Mouse (Mus musculus) CH12.LX (cell line): Measurements from ENCODE around the gene Lyve1. TPM values are rescaled to one million over a fixed set of nuclear protein-coding genes. Genes with fewer than 3 reads are reported as not detected.
"Not testable (repeated sequence)": the region's sequence is repeated elsewhere in the genome, so short reads cannot be mapped to it uniquely, and the experiment has no call there.

ENCODE experiments used
- DNase-seq: peaks from one replicate; pipeline ENCODE4 v3.0.0-alpha.2; 2013; ENCODE audit errors: extremely low read depth
- H3K27ac ChIP-seq: 2 replicates; pipeline ENCODE4 v1.5.1; 2012; ENCODE audit warnings: low read depth, mild to moderate bottlenecking, control low read depth, moderate library complexity; ENCODE audit not compliant: insufficient read depth
- H3K27me3 ChIP-seq: replicated peaks from 2 replicates; pipeline ENCODE3; 2012; ENCODE audit warnings: inconsistent platforms
- H3K36me3 ChIP-seq, 2 experiments: replicated peaks in 1 of 2; 2 replicates each; pipeline versions ENCODE3 to v1.6.1; 2012; ENCODE audit warnings: inconsistent platforms in 1 of 2, low read length in 1 of 2, mild to moderate bottlenecking in 1 of 2, mixed read lengths in 1 of 2, moderate library complexity in 1 of 2; ENCODE audit not compliant: control insufficient read depth in 1 of 2, insufficient read depth in 1 of 2
- H3K4me1 ChIP-seq, 2 experiments: 2 replicates each; pipeline ENCODE4 v1.6.1; 2012; ENCODE audit warnings: inconsistent platforms in 1 of 2, moderate library complexity in 1 of 2; ENCODE audit not compliant: insufficient read depth in 2 of 2, control insufficient read depth in 1 of 2
- H3K4me2 ChIP-seq: 2 replicates; pipeline ENCODE4 v1.6.1; 2012; ENCODE audit warnings: low read depth, mild to moderate bottlenecking, control low read depth; ENCODE audit not compliant: poor library complexity, insufficient read depth, severe bottlenecking
- H3K4me3 ChIP-seq, 3 experiments: fragments of 150-350 bp in 1 of 3; sonication (generic) in 1 of 3; replicated peaks in 1 of 3; 2 replicates each; pipeline versions ENCODE3 to v1.5.1; 2011 to 2012; ENCODE audit warnings: low read depth in 2 of 3, low read length in 2 of 3, mild to moderate bottlenecking in 2 of 3, moderate library complexity in 2 of 3, control low read depth in 1 of 3, improper control_type of control experiment in 1 of 3, inconsistent platforms in 1 of 3, mixed read lengths in 1 of 3; ENCODE audit not compliant: poor library complexity in 1 of 3
- H3K79me2 ChIP-seq: replicated peaks from 2 replicates; pipeline ENCODE4 v1.6.1; 2012; ENCODE audit warnings: mild to moderate bottlenecking, moderate library complexity; ENCODE audit not compliant: control insufficient read depth, poor library complexity, insufficient read depth, severe bottlenecking; ENCODE audit errors: extremely low read depth
- H3K9ac ChIP-seq: 2 replicates; pipeline ENCODE4 v1.6.1; 2012; ENCODE audit warnings: low read depth, mild to moderate bottlenecking, control low read depth, moderate library complexity; ENCODE audit not compliant: insufficient read depth
- H3K9me3 ChIP-seq: replicated peaks from 2 replicates; pipeline ENCODE3; 2012; ENCODE audit warnings: low read length, inconsistent platforms, mixed read lengths
- BHLHE40 ChIP-seq: IDR thresholded peaks from 2 replicates; pipeline ENCODE4 v1.6.1; 2011; ENCODE audit warnings: mild to moderate bottlenecking, low read depth, low read length, improper control_type of control experiment
- CHD1 ChIP-seq: IDR thresholded peaks from 2 replicates; pipeline ENCODE4 v1.6.1; 2012; ENCODE audit warnings: low read depth, low read length, improper control_type of control experiment, inconsistent platforms
- CHD2 ChIP-seq: IDR thresholded peaks from 2 replicates; pipeline ENCODE4 v1.6.1; 2011; ENCODE audit warnings: low read length, improper control_type of control experiment
- CTCF ChIP-seq, 2 experiments: IDR thresholded peaks in 1 of 2; conservative IDR thresholded peaks in 1 of 2; 2 replicates each; pipeline ENCODE4 v1.5.1; 2011 to 2012; ENCODE audit warnings: low read depth in 2 of 2, low read length in 2 of 2, improper control_type of control experiment in 1 of 2, inconsistent platforms in 1 of 2, mild to moderate bottlenecking in 1 of 2, moderate library complexity in 1 of 2
- ETS1 ChIP-seq: conservative IDR thresholded peaks from 2 replicates; pipeline ENCODE4 v1.6.1; 2012; ENCODE audit warnings: low read depth, mild to moderate bottlenecking, inconsistent platforms, low read length, improper control_type of control experiment, moderate library complexity
- HCFC1 ChIP-seq: IDR thresholded peaks from 2 replicates; pipeline ENCODE4 v1.6.1; 2012; ENCODE audit warnings: low read depth, mild to moderate bottlenecking, inconsistent platforms, low read length, improper control_type of control experiment
- IRF4 ChIP-seq: IDR thresholded peaks from 2 replicates; pipeline ENCODE4 v1.6.1; 2014; ENCODE audit warnings: low read depth, mild to moderate bottlenecking, inconsistent platforms, low read length, improper control_type of control experiment
- JUN ChIP-seq: IDR thresholded peaks from 2 replicates; pipeline ENCODE4 v1.6.1; 2011; ENCODE audit warnings: low read depth, mild to moderate bottlenecking, low read length, improper control_type of control experiment, moderate library complexity; ENCODE audit not compliant: insufficient read depth
- MAFK ChIP-seq: IDR thresholded peaks from 2 replicates; pipeline ENCODE4 v1.6.1; 2011; ENCODE audit warnings: low read length, improper control_type of control experiment; ENCODE audit not compliant: insufficient replicate concordance
- MYC ChIP-seq: IDR thresholded peaks from 2 replicates; pipeline ENCODE4 v1.6.1; 2011; ENCODE audit warnings: low read depth, mild to moderate bottlenecking, improper control_type of control experiment, low read length
- NRF1 ChIP-seq: IDR thresholded peaks from 2 replicates; pipeline ENCODE4 v1.6.1; 2014; ENCODE audit warnings: low read depth, mild to moderate bottlenecking, inconsistent platforms, low read length, improper control_type of control experiment, moderate library complexity
- POLR2A ChIP-seq: IDR thresholded peaks from 2 replicates; pipeline ENCODE4 v1.6.1; 2011; ENCODE audit warnings: low read depth, mild to moderate bottlenecking, improper control_type of control experiment, low read length
- RAD21 ChIP-seq: IDR thresholded peaks from 2 replicates; pipeline ENCODE4 v1.6.1; 2011; ENCODE audit warnings: low read depth, mild to moderate bottlenecking, low read length, improper control_type of control experiment, moderate library complexity
- TBP ChIP-seq: conservative IDR thresholded peaks from 2 replicates; pipeline ENCODE4 v1.6.1; 2011; ENCODE audit warnings: low read depth, low read length, improper control_type of control experiment
- UBTF ChIP-seq: IDR thresholded peaks from 2 replicates; pipeline ENCODE4 v1.6.1; 2012; ENCODE audit warnings: low read depth, mild to moderate bottlenecking, inconsistent platforms, low read length, improper control_type of control experiment, moderate library complexity
- ZC3H11A ChIP-seq: IDR thresholded peaks from 2 replicates; pipeline ENCODE4 v1.6.1; 2012; ENCODE audit warnings: low read depth, mild to moderate bottlenecking, inconsistent platforms, low read length, improper control_type of control experiment
- dilution Hi-C: fragments of 300-500 bp; cut with MboI; formaldehyde crosslinking; loops from 2 replicates; pipeline ENCODE4 v1.14.3; 2020; ENCODE audit warnings: low sequenced_read_pairs; ENCODE audit not compliant: extremely low pct_unique_long_range_greater_than_20kb, extremely low pct_ligation_motif_present
- in situ Hi-C: fragments of 300-500 bp; cut with MboI; formaldehyde crosslinking; loops from 3 replicates; pipeline ENCODE4 v1.14.3; 2019; ENCODE audit warnings: low sequenced_read_pairs, low pct_ligation_motif_present, low pct_unique_long_range_greater_than_20kb, mixed read lengths
- polyA plus RNA-seq: library from polyadenylated mRNA; unstranded; fragments of >175 nt; gene quantifications from 2 replicates; pipeline ENCODE4 v1.2.1, GENCODE M21; 2012; ENCODE audit warnings: low read depth; ENCODE audit not compliant: insufficient read length
- total RNA-seq, 2 experiments: library from RNA; depleted of rRNA; stranded (reverse); fragments of 300-350 nt in 1 of 2; fragments of >200 nt in 1 of 2; gene quantifications; 2 replicates each; pipeline ENCODE4 v1.2.3; 2012 to 2014

The Lyve1 gene
- total and polyA plus RNA-seq, 3 experiments, result not detected

DNA sequence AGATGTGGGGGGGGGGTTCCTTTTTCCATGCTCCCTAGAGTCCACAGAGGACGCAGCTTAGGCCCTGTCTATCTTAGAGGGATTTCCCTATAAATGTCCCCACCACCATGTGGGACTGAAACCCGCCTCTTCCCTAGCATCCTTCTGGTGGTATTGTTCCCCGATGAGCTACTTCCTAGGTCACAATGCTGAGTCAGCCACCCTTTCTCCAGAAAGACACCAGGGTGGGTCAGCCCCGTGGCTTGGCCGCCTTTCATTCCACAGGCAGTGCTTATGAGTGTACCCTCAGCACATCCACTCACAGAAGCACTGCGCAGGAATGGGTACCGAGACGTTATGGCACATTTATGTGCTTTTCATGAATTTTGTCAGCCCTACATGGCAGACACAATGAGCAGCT, 34.2 kb upstream of the Lyve1 start:
- in situ Hi-C loops, result no loop called here
- Histone ChIP-seq H3K9ac (no peak overlapping the region), H3K4me1 (no peaks in the 10 kb centered on the region), H3K4me3 (no peak overlapping the region), H3K79me2 (no peaks in the 10 kb centered on the region), H3K4me2 (no peak overlapping the region), H3K36me3 (no peaks in the 10 kb centered on the region), H3K9me3 (no peaks in the 10 kb centered on the region), H3K27me3 (no peaks in the 10 kb centered on the region), H3K27ac (no peak overlapping the region)
- TF ChIP-seq MYC (no peak), MAFK (no peak), HCFC1 (no peak), IRF4 (no peak), NRF1 (no peak)
- no peak for DNase-seq
- dilution Hi-C loops, result no loop called here

DNA sequence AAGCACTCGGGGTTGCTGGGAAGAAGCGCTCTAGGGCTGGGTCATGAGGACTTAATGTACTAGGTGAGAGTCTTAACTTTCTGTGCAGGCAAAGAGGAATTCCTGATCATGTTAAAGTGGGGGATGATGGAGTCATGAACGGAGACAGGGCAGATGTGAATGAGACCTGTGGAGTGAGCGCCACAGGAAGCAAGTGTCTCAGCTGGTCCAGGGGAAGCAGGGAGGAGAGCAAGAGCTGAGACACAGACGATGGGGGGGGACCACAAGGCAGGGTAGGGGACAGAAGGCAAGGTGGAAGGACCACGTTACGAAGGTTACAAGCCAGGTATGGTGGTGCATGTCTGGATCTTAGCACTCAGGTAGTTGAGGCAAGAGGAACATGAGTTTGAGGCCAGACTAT, 33.4 kb upstream of the Lyve1 start:
- Histone ChIP-seq H3K9me3 (no peaks in the 10 kb centered on the region), H3K27me3 (no peaks in the 10 kb centered on the region), H3K36me3 (no peaks in the 10 kb centered on the region), H3K4me3 (no peak overlapping the region), H3K4me2 (no peak overlapping the region), H3K9ac (no peak overlapping the region), H3K4me1 (peaks cover 0 to 4% of the 10 kb centered on the region in 2 experiments; a peak in 2 of 4 replicates), H3K79me2 (no peaks in the 10 kb centered on the region), H3K27ac (no peak overlapping the region)
- TF ChIP-seq POLR2A, result no peak
- TF ChIP-seq ZC3H11A, result no peak
- TF ChIP-seq BHLHE40, result no peak
- no peak for TF ChIP-seq TBP
- no peak for TF ChIP-seq JUN
- TF ChIP-seq RAD21, result no peak
- no peak for TF ChIP-seq UBTF
- TF ChIP-seq IRF4, result no peak
- no peak for TF ChIP-seq CTCF (conservative IDR thresholded peaks at IDR 0.05 in 1 of 2, IDR thresholded peaks at IDR 0.05 in 1 of 2; ENCODE audit: low read depth in 2 of 2, low read length in 2 of 2)
- TF ChIP-seq ETS1, result no peak
- no peak for TF ChIP-seq CHD1
- TF ChIP-seq CHD2, result no peak
- DNase-seq, result no peak
- dilution Hi-C loops (no loop called here), in situ Hi-C loops (no loop called here)

DNA sequence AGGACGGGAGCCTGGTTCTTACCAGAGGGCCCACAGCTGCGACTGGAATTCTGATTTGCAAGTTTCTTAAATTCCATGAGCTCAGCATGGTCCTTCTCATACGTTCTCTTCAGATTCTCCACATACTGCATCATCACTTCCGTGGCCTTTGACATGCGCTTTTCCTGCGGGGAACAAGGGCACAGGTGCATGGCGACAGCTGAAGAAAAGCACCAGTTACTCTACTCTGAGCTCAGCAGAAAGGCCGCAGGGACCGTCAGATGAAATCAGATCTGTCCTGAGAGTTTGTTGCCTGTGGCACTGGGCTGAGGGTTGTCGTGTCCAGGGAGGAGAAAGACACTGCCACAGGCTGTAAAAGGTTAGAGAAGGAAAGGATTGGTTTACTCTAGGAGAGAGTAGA, 32.7 kb upstream of the Lyve1 start:
- H3K27me3 ChIP-seq, dilution Hi-C loops, DNase-seq, H3K27ac ChIP-seq, H3K9ac ChIP-seq, H3K36me3 ChIP-seq, H3K4me2 ChIP-seq, H3K4me1 ChIP-seq, H3K4me3 ChIP-seq, H3K9me3 ChIP-seq, H3K79me2 ChIP-seq, in situ Hi-C loops: not testable (repeated sequence)
